Mouse (Mus musculus): ENCODE results near the gene Rad51b. TPM values are rescaled to one million over a fixed set of nuclear protein-coding genes. Genes with fewer than 3 reads are reported as not detected.

Gene Rad51b
- total and polyA plus RNA-seq, 2 experiments from 2014 or later: 1.4 to 1.8 TPM

- H3K4me1 ChIP-seq (ENCODE audit: control insufficient read depth, insufficient read depth): peaks cover 16% of the 10 kb centered on the region
- no peaks in the 10 kb centered on the region for H3K36me3 ChIP-seq (replicated peaks; ENCODE audit: control insufficient read depth, insufficient read depth, low read length)
- TF ChIP-seq EP300 (IDR thresholded peaks at IDR 0.05; ENCODE audit: low read depth): no peak
- no peak for TF ChIP-seq CTCF (IDR thresholded peaks at IDR 0.05; ENCODE audit: low read depth)
- peak overlapping the region; percentile 35 for H3K27ac ChIP-seq (ENCODE audit: low read depth)
- H3K27me3 ChIP-seq (ENCODE audit: control insufficient read depth, insufficient read depth, low read length): no peaks in the 10 kb centered on the region
- no peak overlapping the region for H3K9ac ChIP-seq (replicated peaks; ENCODE audit: low read depth, low read length)
- H3K9me3 ChIP-seq (replicated peaks; ENCODE audit: control insufficient read depth, low read length): no peaks in the 10 kb centered on the region
- H3K4me3 ChIP-seq (ENCODE audit: low read depth, low read length): no peak overlapping the region
- WGBS: 55% methylated on average over 11 of the region's 11 CpGs
- DNase-seq (ENCODE audit: low spot score): no peak
- H3K4me2 ChIP-seq (ENCODE audit: low read depth, low read length): no peak overlapping the region
- no peak for ATAC-seq (ENCODE audit: insufficient read depth, low read depth)
Observed at GRCm38 (mm10) chr12:79502862-79503581, 205.9 kb downstream of the Rad51b start.

DNA sequence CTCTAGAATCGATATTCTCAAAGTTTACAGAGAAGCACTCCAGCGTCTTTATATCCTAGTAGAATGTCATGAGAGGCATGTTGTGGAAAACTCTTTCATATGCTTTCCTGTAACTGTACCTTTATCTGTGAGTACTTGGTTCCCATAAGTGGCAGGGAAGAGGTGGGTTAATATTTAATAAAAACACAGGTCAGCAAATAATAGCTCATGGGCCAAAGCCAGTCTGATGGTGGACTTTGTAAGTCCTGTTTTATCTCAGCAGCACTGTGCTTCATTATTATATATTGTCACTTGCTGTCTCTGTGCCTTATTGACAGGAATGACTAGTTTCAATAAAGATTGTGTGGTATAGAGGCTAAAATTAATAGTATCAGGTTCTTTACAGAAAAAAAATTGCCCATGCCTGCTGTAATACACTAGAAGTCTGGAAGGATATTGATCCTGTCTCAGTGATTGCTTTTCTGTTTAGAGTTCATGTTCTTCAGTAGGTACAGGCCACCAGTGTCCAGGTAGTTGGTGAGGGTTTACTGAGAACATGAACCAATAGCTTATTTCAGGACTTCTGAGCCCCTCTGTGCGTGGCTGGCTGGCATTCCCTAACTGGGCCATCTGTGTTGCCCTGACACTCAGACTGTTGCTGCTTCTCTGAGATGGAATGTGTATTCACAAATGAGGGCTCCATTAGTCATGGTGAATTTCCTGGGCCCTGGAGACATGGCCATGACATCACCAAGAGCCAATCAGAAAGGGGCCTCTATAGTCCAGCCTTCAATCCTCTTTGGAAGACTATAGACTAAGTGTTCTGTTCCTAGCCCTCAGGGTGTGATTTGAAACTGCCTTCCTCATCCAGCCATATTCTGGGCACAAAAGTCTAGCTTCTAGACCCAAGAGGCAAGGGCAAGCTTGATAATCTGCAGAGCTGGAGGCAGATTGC is 206.8 kb downstream of the Rad51b start:
- ATAC-seq (ENCODE audit: insufficient read depth, low read depth): peak; percentile 64; the same call in 1 of the 2 replicates
- Histone ChIP-seq H3K9me3 (replicated peaks; ENCODE audit: control insufficient read depth, low read length) (no peaks in the 10 kb centered on the region), H3K27me3 (ENCODE audit: control insufficient read depth, insufficient read depth, low read length) (no peaks in the 10 kb centered on the region), H3K9ac (replicated peaks; ENCODE audit: low read depth, low read length) (no peak overlapping the region), H3K36me3 (replicated peaks; ENCODE audit: control insufficient read depth, insufficient read depth, low read length) (no peaks in the 10 kb centered on the region), H3K27ac (ENCODE audit: low read depth) (peak overlapping the region; percentile 35), H3K4me3 (ENCODE audit: low read depth, low read length) (no peak overlapping the region), H3K4me2 (ENCODE audit: low read depth, low read length) (no peak overlapping the region), H3K4me1 (ENCODE audit: control insufficient read depth, insufficient read depth) (peaks cover 16% of the 10 kb centered on the region)
- no peak for DNase-seq (ENCODE audit: low spot score)
- WGBS: 55% methylated on average over 3 of the region's 3 CpGs
- TF ChIP-seq EP300 (IDR thresholded peaks at IDR 0.05; ENCODE audit: low read depth) (no peak), CTCF (IDR thresholded peaks at IDR 0.05; ENCODE audit: low read depth) (no peak)

DNA sequence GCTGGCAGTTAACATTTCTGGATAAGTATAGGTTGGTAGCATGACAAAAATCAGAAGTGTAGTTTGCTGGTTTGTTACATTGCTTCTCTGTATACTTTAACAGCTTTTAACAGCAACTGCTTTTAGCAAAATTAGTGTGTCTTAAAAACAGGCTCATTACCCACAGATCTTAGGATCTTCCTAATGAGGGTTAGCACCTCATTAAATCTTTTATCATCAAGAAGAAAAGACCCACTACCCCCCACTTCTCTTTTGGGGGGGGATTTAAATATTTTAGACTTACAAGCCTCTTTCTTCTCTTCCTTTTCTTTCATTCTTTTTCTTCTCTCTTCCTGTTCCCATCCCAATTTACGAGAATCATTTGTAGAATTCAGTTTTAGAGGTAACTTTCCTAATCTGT is 207.6 kb downstream of the Rad51b start:
- Histone ChIP-seq H3K4me1 (ENCODE audit: control insufficient read depth, insufficient read depth) (peaks cover 16% of the 10 kb centered on the region), H3K9me3 (replicated peaks; ENCODE audit: control insufficient read depth, low read length) (no peaks in the 10 kb centered on the region), H3K36me3 (replicated peaks; ENCODE audit: control insufficient read depth, insufficient read depth, low read length) (no peaks in the 10 kb centered on the region), H3K27me3 (ENCODE audit: control insufficient read depth, insufficient read depth, low read length) (no peaks in the 10 kb centered on the region), H3K27ac (ENCODE audit: low read depth) (no peak overlapping the region), H3K4me3 (ENCODE audit: low read depth, low read length) (no peak overlapping the region), H3K4me2 (ENCODE audit: low read depth, low read length) (no peak overlapping the region), H3K9ac (replicated peaks; ENCODE audit: low read depth, low read length) (no peak overlapping the region)
- no peak for DNase-seq (ENCODE audit: low spot score)
- 94% methylated on average over 1 of the region's 1 CpGs for WGBS
- ATAC-seq (ENCODE audit: insufficient read depth, low read depth): no peak
- TF ChIP-seq EP300 (IDR thresholded peaks at IDR 0.05; ENCODE audit: low read depth): no peak
- TF ChIP-seq CTCF (IDR thresholded peaks at IDR 0.05; ENCODE audit: low read depth): no peak

DNA sequence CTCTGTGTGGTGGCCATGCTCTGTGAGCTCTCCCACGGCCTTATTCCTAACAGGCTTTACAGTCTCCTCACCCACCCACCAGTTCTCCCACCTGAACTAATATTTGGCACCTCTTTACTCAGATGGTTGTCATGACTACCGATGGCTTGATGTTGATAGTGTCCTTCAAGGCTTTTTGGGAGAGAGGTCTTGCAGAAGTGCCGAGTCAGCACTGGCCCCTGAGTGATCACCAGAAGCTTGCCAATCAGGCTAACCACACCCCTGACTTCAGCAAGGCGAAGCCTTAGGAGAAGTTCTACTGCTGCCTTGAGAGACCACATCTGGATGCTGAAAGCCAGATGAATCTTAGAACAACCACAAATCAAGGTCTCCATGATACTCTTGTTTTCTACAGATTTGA is 209.3 kb downstream of the Rad51b start:
- WGBS: 84% methylated on average over 4 of the region's 4 CpGs

DNA sequence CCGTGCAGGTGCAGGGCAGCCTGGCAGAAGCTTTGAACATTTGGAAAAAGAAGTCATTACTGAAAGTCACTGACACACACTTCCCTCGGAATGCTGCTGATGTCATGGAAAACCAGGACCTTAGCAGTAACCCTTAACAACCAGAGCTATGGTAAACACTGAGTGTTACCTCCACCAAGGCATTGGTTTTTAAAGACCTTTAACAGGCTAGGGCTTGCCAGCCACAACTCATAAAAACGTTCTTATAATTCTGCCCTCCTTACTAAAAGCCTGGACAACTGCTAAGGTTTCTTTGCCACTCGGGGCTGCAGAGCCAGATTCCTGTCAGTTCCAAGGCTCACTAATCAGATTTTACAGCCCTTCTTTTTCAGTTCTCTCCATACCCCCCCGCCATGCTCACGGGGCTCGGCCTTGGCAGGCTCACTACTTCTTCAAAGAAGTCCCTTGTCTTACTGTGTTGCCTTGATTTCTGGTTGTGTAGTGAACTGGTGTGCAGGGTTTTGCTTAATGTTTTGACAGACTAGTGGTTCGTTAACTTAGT is 210.1 kb downstream of the Rad51b start:
- WGBS: 48% methylated on average over 8 of the region's 8 CpGs
- H3K4me1 ChIP-seq (ENCODE audit: control insufficient read depth, insufficient read depth): peaks cover 22% of the 10 kb centered on the region

More for the DNA sequence above, 209.3 kb downstream of the Rad51b start:
- TF ChIP-seq CTCF (IDR thresholded peaks at IDR 0.05; ENCODE audit: low read depth) (no peak), EP300 (IDR thresholded peaks at IDR 0.05; ENCODE audit: low read depth) (no peak)
- Histone ChIP-seq H3K4me3 (ENCODE audit: low read depth, low read length) (no peak overlapping the region), H3K9ac (replicated peaks; ENCODE audit: low read depth, low read length) (no peak overlapping the region), H3K4me1 (ENCODE audit: control insufficient read depth, insufficient read depth) (peaks cover 16% of the 10 kb centered on the region), H3K4me2 (ENCODE audit: low read depth, low read length) (no peak overlapping the region), H3K27me3 (ENCODE audit: control insufficient read depth, insufficient read depth, low read length) (no peaks in the 10 kb centered on the region), H3K36me3 (replicated peaks; ENCODE audit: control insufficient read depth, insufficient read depth, low read length) (no peaks in the 10 kb centered on the region), H3K27ac (ENCODE audit: low read depth) (no peak overlapping the region), H3K9me3 (replicated peaks; ENCODE audit: control insufficient read depth, low read length) (no peaks in the 10 kb centered on the region)
- ATAC-seq (ENCODE audit: insufficient read depth, low read depth): no peak
- no peak for DNase-seq (ENCODE audit: low spot score)

More for the DNA sequence above, 210.1 kb downstream of the Rad51b start:
- H3K9ac ChIP-seq (replicated peaks; ENCODE audit: low read depth, low read length): no peak overlapping the region
- H3K4me2 ChIP-seq (ENCODE audit: low read depth, low read length): no peak overlapping the region
- H3K9me3 ChIP-seq (replicated peaks; ENCODE audit: control insufficient read depth, low read length): no peaks in the 10 kb centered on the region
- no peak overlapping the region for H3K27ac ChIP-seq (ENCODE audit: low read depth)
- peak; percentile 53 for ATAC-seq (ENCODE audit: insufficient read depth, low read depth)
- H3K27me3 ChIP-seq (ENCODE audit: control insufficient read depth, insufficient read depth, low read length): no peaks in the 10 kb centered on the region
- DNase-seq (ENCODE audit: low spot score): no peak
- TF ChIP-seq CTCF (IDR thresholded peaks at IDR 0.05; ENCODE audit: low read depth) (no peak), EP300 (IDR thresholded peaks at IDR 0.05; ENCODE audit: low read depth) (no peak)
- H3K4me3 ChIP-seq (ENCODE audit: low read depth, low read length): no peak overlapping the region
- no peaks in the 10 kb centered on the region for H3K36me3 ChIP-seq (replicated peaks; ENCODE audit: control insufficient read depth, insufficient read depth, low read length)
